Comparison of ENCODE assay signal across 14 mouse cellular contexts in the genomic region with DNA sequence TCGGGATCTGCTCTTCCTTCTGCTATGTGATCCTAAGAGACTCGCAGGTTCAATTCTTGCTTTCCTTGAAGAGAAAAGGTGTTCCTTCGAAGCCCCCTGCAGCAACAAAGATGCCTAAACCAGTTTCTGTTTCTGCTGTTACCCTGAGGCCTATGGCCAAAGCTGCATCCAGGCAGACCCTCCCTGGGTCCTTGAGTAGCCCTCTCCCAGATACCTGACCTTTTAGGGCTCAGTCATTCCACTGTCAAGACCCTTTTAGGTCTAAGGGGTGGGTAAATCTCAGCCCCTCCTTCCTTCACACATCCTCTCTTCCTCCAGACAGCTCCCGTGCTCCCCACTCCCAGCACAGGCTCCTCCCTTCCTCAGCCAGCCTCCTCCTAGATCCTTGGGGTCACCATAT. TPM values are rescaled to one million over a fixed set of nuclear protein-coding genes. Genes with fewer than 3 reads are reported as not detected.
"Had no signal": no experiment of that assay in that cellular context is flagged by ENCODE, and none has a peak within 500 bp of the region (broad histone marks: within the 10 kb centered on the region; RNA-seq: fewer than 3 reads in every experiment).

No protein-coding gene starts in this region.

- H3K36me3 ChIP-seq: limb, embryonic 13.5 days; neural tube, embryonic 12.5 days had no signal

- H3K9ac ChIP-seq: limb, embryonic 13.5 days; neural tube, embryonic 12.5 days had no signal

- ATAC-seq: inflammation-experienced regulatory T-cells, adult 6 months had no signal

- H3K27me3 ChIP-seq: limb, embryonic 13.5 days; neural tube, embryonic 12.5 days had no signal

- H3K9me3 ChIP-seq: limb, embryonic 13.5 days; neural tube, embryonic 12.5 days had no signal

- H3K4me2 ChIP-seq: limb, embryonic 13.5 days; neural tube, embryonic 12.5 days had no signal

- H3K27ac ChIP-seq: layer of hippocampus, adult 2 months; limb, embryonic 13.5 days; neural tube, embryonic 12.5 days had no signal

- H3K4me3 ChIP-seq: layer of hippocampus, adult 2 months; limb, embryonic 13.5 days; neural tube, embryonic 12.5 days had no signal

- DNase-seq: kidney, adult 11 months; kidney, postnatal 10 days; kidney, postnatal 4 days; left cerebral cortex, postnatal 4 days; lung, adult 18-20 months; lung, postnatal 36 days; midbrain, embryonic 14.5 days; right cerebral cortex, postnatal 4 days; spleen, adult 18-20 months; thymus, postnatal 4 days had no signal

- H3K4me1 ChIP-seq: neural tube, embryonic 12.5 days had no signal

RNA-seq across cellular contexts. Expression of gene Aqp3, which starts 8.8 kb away (rescaled TPM):
- polyA plus RNA-seq: midbrain, embryonic 14.5 days had no signal

RNA-seq across cellular contexts. Expression of gene Aqp7, which starts 41.2 kb away (rescaled TPM):
- polyA plus RNA-seq: neural tube, embryonic 12.5 days had no signal
